Mouse (Mus musculus) embryo, embryonic 11.5 days (tissue): ENCODE measurements around the gene Slc12a5.

Source experiments
- DNase-seq: peaks from one replicate; pipeline ENCODE4 v3.0.0-alpha.2; 2012; ENCODE audit warnings: low read depth, low spot score

The Slc12a5 gene

GRCm38 (mm10) chr2:164979749-164980148 lies 19.1 kb downstream of the Slc12a5 start:
- peak; percentile 56 for DNase-seq

- no peak for DNase-seq
These were observed 25.4 kb downstream of the Slc12a5 start for GRCm38 (mm10) chr2:164985962-164986361.

- no peak for DNase-seq
These were observed 25.9 kb downstream of the Slc12a5 start for GRCm38 (mm10) chr2:164986371-164987027.

- DNase-seq = no peak
These were observed 28.2 kb downstream of the Slc12a5 start for GRCm38 (mm10) chr2:164988777-164989176.

- no peak for DNase-seq
These were observed 30.5 kb downstream of the Slc12a5 start for GRCm38 (mm10) chr2:164991111-164991510.

GRCm38 (mm10) chr2:164991808-164992207 lies 31.2 kb downstream of the Slc12a5 start:
- DNase-seq = no peak

GRCm38 (mm10) chr2:164994156-164994555 lies 33.6 kb downstream of the Slc12a5 start:
- no peak for DNase-seq

GRCm38 (mm10) chr2:164994659-164995428 lies 34.2 kb downstream of the Slc12a5 start:
- no peak for DNase-seq

- DNase-seq = no peak
These were observed 35.4 kb downstream of the Slc12a5 start for GRCm38 (mm10) chr2:164995976-164996375.

- no peak for DNase-seq
These were observed 36.5 kb downstream of the Slc12a5 start for GRCm38 (mm10) chr2:164996848-164997720.

GRCm38 (mm10) chr2:164997721-164998428 lies 37.3 kb downstream of the Slc12a5 start:
- DNase-seq = no peak

- no peak for DNase-seq
These were observed 41.4 kb downstream of the Slc12a5 start for GRCm38 (mm10) chr2:165001958-165002357.

- no peak for DNase-seq
These were observed 42.5 kb downstream of the Slc12a5 start for GRCm38 (mm10) chr2:165003108-165003507.

GRCm38 (mm10) chr2:165004237-165004636 lies 43.6 kb downstream of the Slc12a5 start:
- no peak for DNase-seq

- no peak for DNase-seq
These were observed 46.2 kb downstream of the Slc12a5 start for GRCm38 (mm10) chr2:165006813-165007212.

- DNase-seq = no peak
These were observed 47.4 kb downstream of the Slc12a5 start for GRCm38 (mm10) chr2:165007986-165008385.

- no peak for DNase-seq
These were observed 48.6 kb downstream of the Slc12a5 start for GRCm38 (mm10) chr2:165009161-165009560.

- DNase-seq = no peak
These were observed 49.0 kb downstream of the Slc12a5 start for GRCm38 (mm10) chr2:165009581-165009980.

GRCm38 (mm10) chr2:165010351-165010750 lies 49.7 kb downstream of the Slc12a5 start:
- no peak for DNase-seq

- DNase-seq = no peak
These were observed 54.3 kb downstream of the Slc12a5 start for GRCm38 (mm10) chr2:165014935-165015334.

- no peak for DNase-seq
These were observed 59.9 kb downstream of the Slc12a5 start for GRCm38 (mm10) chr2:165020490-165020889.
